Mouse (Mus musculus) liver, embryonic 14.5 days (tissue): ENCODE results near the gene Mthfsd.
A peak's percentile ranks its signal among the peaks of the same experiment; 100 is the strongest.

Source experiments
- CTCF ChIP-seq: IDR thresholded peaks from 2 replicates; pipeline ENCODE4 v1.5.1; 2016; ENCODE audit warnings: antibody characterized with exemption, low read depth, control low read depth
- EP300 ChIP-seq: IDR thresholded peaks from 2 replicates; pipeline ENCODE4 v1.6.1; 2016; ENCODE audit warnings: antibody characterized with exemption, low read depth

- TF ChIP-seq CTCF (peak; percentile 16; the same call in 1 of the 2 replicates), EP300 (no peak)
These were observed 36.7 kb downstream of the Mthfsd start for GRCm38 (mm10) chr8:121071454-121071853.
